Mouse (Mus musculus) right cerebral cortex, postnatal 36 days (tissue): ENCODE results near the gene Fut2.

Experiments
- DNase-seq, 2 experiments: peaks; one replicate each; pipeline ENCODE4 v3.0.0; 2022; ENCODE audit warnings: low spot score in 2 of 2, mixed read lengths in 1 of 2

The Fut2 gene

DNA sequence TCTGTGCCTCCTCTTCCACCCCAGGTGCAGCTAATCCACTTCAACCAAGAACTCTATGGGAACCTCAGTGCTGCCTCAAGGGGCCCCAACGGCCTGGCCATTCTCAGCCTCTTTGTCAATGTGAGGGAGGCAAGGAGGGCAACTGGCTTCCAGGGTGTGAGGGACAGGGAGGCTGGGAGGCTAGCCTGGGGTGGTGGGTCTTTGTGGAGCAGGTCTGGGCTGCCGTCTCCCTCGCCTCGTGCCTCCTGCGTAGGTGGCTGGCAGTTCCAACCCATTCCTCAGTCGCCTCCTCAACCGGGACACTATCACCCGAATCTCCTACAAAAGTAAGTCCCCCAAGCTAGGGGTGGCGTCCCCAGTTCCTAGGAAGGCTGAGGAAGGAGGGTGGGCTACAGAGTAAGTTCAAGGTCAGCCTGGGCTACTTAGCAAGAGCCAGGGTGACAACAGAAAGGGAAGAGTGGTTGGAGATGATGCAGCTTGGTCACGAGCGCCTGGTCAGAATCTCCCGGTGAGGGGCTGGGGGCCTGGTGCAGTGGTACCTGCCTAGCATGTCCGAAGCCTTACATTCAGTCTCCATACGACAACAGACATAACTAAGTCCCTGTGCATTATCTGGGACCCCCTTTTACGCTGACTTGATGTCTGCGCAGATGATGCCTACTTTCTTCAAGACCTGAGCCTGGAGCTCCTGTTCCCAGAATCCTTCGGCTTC, 36.8 kb upstream of the Fut2 start:
- DNase-seq: no peak

DNA sequence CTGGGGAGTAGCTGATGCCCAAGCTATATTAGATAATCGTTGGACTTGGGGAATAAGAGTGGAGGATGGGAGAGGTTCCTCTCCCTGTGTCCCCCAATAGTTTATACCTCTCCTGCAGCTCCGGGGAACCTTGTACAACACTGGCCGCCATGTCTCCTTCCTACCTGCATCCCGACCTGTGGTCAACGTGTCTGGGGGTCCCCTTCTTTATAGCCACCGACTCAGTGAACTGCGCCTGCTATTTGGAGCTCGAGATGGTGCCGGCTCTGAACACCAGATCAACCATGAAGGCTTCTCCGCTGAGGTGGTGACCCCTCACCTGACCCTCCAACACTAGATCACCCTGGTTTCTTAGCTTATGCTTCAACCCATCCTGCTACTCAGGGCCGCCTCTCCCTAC, 36.1 kb upstream of the Fut2 start:
- DNase-seq: no peak

DNA sequence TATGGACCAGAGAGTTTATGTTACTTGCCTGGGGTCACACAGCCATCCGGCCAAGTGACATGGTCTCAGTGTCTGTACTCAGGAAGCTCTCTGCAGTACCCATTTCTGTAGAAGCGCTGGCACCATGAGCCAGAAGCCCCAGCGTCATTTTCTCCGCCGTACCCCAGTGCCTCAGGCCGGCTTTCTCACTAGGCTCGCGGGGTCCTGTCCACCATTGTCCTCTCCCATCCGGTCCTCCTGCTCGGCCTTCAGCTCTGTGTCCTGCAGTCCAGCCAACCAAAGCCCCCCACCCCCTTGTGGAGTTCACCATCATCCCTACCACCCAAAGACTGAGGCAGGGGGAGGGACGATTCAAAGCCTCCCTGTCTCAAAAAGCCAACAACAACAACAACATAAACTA, 35.4 kb upstream of the Fut2 start:
- DNase-seq: no peak

DNA sequence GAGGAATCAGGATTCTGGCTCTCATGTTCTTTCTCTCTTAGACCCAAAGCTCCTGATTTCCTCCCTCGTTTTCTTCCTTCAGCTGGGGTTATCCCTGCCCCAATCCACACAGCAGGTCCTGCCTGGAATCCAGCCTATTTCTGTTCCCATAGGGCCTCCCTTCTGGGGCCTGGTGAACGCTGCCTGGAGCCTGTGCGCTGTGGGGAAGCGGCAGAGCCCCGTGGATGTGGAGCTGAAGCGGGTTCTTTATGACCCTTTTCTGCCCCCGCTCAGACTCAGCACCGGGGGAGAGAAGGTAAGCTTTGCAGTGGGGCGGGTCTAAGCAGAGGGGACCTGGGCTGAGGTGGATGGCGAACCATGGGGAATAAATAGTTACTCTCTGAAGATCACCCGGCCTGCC, 34.9 kb upstream of the Fut2 start:
- no peak for DNase-seq

DNA sequence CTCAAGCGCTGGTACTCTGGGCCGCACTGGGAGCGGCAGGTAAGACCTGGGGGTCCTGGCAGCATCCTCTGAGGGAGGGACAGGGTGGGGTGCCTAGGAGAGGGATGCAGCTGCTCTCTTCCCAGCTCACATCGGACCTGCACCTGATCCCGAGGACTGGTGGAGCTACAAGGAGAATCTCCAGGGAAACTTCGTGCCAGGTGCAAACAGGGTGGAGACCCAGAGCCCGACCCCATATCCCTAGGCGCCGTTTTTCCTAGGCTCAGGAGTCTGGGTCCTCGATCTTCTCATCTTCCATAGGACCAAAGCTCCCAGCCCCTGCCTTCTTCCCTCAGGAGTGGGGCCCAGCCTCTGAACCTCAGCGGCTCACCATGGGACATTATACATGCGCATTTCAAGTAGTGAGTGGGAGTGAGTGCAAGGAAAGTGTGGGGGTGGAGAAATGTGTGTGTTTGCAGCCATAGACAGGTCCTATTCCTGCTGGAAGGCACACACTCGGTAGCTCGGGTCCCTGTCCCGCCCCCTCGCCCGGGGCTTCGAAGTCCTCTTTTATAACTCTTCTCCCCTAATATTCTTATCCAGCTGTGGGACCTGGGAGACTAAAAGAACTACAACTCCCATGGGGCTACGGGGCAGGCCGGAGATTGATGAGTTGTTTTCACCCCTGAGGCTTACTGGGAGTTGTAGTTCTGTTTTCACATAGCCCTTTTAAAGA, 34.3 kb upstream of the Fut2 start:
- peak; percentile 74 to 86 for DNase-seq

DNA sequence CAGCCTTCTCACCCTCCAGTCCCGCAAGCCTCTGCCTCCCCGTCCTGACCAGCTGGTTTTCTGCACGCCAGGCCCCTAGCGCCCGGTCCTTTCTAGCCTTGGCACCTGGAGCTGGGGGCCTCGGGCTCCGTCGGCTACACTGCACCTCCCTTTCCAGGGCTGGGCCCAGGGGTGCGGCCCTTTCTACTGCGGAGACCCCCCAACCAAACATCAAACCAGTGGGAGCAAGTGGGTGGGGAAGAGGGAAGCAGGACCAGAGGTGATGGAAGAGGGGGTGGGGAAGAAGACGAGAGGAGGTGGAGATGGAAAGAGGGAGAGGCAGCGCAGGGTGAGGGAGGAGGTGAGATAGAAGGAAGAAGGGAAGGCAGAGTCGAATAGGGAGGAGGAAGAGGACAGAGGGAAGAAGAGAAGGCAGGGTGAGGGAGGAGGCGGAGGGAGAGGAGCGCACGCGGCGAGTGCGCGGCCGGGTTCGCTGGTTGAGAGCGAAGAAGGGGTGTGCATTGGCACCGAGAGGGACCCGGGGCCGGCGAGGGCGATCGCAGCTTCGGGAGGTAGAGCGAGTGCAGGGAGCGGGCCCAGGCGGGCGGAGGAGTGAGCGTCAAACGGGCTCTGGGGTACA, 33.4 kb upstream of the Fut2 start, which contains the start of gene Car11:
Gene Car11, plus strand, starts transcription at position 321 of the 619 bp plus-strand sequence.
- DNase-seq: no peak

DNA sequence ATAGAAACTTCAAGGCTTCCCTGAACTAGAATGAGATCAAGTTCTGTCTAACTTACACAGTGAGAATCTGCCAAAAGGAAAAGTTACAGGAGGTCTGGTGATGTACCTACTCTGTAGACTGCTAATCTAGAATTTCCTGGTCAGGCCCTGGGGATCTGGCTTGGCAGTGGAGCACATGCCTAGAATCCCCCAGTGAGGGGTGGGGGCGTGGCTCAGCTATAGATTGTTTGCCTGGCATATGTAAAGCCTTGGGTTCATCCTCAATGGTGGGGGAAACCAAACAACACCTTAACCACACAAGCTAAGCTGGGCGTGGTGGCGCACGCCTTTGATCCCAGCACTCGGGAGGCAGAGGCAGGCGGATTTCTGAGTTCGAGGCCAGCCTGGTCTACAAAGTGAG, 31.7 kb upstream of the Fut2 start:
- no peak for DNase-seq

DNA sequence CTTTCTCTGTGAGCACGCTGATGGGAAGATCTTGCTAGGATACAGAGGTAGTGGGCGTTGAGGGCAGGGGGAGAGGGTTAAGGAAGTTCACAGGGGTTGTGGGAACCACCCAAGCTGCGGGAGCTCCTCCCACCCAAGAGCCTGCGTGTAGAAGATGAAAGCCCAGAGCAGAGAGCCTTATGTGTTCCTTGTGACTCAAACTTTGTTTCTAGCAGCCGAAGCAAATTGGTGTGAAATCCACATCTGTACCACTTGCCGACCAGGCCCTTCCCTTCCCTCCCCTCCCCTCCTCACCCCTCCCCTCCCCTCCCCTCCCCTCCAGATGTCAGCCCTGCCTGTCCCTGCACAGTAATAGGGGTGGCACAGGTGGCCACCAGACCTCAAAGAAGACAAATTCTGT, 28.9 kb upstream of the Fut2 start:
- DNase-seq: no peak

DNA sequence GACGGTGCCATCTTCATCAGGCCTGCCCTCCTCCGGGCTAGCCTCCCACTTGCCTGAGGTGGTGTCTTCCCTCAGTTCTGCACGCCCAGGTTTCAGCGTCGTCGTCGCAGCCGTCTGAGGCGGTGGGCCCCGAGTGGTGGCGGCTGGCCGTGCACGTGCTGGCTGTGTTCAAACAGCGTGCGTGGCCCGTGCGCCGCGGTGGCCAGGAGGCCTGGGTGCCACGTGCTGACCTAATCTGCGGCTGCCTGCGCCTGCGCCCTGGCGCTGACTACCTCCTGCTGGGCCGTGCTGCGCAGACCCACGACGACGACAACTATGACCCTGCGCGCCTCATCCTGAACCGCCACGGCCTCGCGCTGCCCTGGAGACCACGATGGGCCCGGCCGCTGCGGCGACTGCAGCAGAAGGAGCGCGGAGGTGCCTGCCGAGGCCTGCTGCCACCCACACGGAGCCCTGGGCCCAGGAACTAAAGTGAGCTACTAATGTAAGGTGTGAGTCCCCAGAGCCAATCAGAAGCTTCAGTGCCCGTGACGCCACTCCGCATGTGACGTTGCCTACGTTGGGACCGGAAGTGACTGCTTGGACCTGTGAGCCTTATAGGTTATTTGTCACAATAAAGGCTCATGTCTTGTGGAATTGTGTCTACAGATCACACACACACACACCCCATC, 27.9 kb upstream of the Fut2 start, which contains the start of gene Sec1:
Gene Sec1, minus strand, starts transcription at position 482 of the 671 bp plus-strand sequence.
- DNase-seq: no peak

DNA sequence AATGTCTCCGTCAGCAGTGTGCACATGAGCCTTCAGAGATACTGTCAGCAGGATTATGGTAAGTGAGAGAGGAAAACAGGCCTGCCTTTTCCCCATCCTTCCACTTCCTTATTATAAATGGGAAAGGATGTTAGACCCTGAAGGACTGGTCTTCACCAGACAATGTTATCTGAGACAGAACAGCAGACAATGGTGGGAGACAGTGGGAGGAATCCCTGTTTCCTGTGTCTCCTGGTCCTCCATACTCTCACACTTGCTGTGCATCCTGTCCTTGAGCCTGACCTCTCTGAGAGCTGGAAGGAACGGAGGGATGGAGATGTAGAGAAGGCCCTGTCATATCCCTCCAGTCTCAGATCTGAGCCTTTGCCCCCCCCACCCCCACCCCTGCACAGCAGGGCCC, 26.2 kb upstream of the Fut2 start:
- no peak for DNase-seq

DNA sequence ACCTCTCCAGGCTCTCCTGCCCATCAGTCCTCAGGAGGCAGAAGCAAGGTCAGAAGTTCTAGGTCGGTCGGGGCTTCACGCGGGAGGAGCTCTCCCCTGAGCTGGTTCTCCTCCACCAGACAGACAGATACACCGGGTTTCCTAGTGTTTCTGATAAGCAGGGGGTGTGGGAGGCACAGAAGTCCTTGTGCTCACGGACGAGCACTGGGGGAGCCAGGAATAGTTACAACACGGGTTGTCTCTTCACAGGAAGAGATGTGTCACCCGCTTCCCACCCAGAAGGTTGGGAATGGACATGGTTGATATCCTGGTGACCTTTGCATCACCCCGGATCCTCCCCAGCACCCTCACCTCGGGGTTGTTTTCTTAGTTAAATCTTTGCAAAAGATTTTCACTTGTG, 23.6 kb upstream of the Fut2 start:
- DNase-seq: no peak

DNA sequence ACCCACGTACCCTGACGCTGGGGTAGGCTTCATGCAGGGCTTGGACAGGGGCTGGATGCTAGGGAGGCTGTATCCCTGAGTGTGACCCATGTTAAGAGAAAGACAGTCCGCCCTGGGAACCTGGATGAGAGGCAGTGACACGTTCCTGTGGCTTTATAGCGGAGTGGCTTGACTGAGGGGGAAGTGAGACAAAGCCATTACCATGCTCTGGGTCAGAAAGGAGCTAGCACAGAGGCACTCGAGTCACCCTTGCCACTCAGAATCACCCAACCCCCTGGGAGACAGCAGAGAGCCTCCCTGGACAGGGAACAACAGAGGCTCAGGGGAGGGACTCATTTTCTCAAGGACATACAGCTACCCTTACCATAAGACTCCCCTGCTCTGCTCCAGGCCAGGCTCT, 22.9 kb upstream of the Fut2 start:
- no peak for DNase-seq

DNA sequence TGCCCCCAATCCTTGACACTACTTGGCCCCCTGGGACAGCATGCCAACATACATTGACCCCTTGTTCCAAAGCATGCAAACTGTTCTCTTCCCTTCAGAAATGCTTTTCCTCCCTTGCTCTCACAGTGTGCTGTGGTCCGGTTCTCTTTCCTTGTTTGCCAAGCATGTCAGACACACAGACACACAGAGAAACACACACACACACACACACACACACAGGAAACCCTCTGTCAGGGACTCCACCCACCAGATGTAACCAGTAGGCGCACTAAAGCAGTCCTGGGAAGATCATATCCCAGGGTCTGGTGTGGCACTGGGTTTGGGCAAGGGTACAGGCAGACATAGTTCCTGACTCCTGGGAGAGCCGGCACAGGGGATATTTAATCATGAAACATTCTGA, 20.6 kb upstream of the Fut2 start:
- no peak for DNase-seq

DNA sequence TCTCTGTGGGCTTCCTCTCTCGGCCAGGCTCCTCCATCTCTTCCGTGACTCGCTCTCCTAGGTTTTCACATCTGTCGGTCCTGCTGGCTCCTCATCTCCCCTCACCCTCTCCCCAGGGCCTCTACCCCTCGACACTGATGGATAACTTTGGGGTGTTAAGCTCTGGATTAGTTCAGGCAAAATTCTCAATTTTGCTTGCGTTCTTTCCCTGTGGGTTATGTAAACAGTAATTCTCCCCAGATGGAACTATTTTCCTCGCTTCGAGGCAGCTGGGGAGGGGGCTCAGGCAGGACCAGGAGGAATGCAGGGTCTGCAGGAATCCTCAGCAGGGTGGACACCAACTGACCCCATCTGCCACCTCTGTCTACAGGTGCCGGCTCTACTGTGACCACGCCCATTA, 19.6 kb upstream of the Fut2 start:
- no peak for DNase-seq

DNA sequence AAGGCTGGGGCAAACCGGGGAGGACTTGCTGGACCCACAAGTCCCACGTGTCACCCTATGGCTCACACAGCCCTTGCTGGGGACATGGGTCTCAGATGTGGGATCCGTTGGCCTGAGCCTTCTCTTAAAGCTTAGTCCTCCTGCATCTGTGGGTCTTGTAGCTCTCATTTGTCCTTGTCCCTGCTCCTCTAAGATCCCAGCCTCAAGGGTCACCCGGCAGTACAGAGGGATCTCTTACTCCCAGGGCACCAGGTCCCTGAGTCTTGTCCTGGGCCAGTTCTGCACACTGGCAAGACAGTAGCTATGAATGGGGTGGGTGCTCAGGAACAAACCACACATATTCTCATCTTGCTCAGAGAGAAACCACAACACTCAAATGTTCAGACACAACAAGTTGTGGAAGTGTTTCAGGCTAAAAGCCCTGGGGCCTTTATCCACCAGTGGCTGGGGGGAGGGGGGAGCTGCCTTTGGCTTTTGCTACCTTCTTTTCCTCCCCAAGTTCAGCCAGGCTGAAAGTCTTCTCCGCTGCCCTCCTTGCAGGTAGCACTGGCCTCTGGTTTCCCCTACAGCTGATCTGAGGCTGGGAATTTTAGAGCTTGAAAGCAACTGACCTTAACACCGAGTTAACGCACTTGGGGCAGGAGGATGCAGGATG, 17.3 kb upstream of the Fut2 start, which contains the start of gene Ntn5:
Gene Ntn5, plus strand, starts transcription at position 627 of the 655 bp plus-strand sequence.
- no peak for DNase-seq

DNA sequence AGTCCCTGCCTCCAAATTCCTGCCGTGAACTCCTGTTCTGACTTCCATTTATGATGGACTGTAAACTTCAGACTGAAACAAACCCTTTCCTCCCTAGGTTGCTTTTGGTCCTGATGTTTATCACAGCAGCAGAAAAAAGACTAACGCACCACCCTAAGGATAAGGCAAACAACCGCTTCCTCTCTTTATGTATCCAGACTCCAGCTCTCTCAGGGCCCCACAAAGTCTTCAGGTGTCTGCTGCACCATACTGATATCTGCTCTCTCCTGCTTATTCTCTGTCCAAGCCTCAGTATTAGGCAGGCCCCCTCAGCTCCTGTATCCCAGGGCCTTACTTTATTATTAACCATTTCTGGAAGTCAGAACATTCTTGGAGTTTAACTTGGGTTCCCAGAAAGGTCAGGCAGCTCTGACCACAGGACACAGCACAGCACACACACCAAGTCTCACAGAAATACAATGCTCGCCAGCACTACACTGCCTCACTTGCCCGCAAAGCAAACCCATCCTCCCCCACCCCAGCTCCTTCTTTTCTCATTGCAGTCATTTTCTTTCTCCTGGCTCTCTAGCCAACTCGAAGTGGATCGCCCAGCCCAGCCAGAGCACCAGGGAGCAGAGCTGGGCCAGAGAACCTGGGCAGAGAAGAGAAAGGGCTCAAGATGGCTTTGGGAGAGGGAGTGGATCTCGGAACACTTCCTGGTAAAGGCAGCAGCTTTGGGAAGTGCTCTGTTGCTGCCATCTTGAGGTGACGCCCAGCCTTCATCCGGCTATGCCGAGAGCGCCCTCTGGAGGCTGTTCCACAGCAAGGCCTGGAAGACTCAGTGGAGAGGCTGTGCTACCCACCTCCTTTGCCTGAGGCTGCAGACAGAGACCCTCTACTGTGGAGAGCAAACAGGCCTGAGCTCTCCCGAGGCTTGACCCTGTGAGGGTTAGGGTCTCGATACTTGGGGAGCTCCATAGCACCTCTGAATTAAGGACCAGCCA, 16.2 kb upstream of the Fut2 start:
- peak; percentile 65 to 76 for DNase-seq

DNA sequence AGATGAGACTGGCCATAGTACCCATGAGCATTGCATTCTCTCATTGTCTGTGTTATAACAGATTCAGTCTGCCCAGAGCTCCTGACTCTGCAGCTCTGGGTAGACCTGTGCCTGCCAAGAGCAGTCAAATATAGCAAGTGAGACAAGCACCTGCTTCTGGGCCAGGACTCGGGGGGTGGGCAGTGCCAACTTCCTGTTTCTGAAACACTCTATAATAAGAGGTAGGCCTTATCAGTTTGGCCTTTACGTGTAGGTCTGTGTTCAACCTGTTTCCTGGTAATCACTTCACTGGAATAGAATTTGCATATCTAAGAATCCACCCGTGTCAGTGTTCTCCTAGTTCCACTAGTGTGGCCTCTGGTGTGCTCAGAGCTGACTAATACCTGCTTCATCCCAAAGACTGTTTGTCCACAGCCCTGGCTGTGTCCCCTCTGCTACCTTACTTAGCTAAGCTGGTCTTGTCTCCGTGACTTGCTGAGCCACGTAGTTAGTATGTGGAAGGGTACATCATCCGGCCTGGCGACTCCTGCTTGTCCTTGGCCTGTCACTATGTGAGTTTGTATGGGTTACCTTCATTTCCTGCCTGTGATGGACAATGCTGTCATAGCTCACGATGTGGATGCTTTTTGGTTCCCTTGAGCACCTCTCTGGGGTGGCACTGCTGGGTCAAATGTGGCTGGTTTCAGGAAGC, 15.0 kb upstream of the Fut2 start:
- no peak for DNase-seq

DNA sequence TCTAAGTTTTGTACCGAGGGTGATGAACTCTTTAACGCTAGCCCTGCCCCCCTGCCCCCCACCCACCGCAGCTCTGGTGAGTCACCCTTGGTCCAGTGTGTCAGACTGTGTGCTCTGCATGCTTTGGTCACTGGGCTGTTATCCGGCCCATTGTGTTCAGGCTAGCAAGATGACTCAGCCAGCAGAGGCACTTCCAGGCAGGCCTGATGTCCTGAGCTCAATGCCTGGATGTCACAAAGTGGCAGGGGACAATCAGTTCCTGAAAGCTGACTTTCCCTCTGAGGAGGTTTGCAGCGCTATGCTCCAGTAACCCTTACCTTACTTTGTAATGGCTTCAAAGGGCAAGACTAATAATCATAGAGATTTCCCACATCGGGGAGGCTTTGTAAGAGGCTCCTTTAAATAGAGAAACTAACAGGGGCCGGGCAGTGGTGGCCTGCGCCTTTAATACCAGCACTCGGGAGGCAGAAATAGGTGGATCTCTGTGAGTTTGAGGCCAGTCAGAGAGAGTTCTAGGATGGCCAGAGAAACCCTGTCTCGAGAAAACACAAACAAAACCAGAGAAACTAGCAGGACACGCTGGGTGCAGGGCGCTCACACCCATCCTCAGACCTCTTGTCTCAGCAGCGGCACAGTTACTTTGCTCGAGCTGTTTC, 13.9 kb upstream of the Fut2 start:
- DNase-seq: no peak

DNA sequence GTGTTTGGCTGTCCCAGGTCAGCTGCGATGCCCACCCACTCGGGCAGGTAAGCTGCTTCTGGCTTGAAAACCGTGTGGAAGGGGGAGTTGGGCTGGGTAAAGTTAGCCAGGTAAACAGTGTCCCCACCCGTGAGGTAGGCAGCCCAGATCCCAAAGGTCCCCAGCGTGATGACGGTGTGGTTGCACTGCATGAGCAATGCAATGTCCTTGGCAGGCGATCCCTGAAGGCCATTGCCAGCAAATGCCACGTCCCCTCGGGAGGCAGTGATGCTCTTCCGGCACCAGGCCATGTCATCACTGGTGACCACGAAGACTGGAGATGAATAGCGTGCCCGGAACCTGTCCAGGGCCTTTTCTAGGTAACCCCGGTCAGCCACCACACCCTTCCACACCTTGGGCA, 12.3 kb upstream of the Fut2 start:
- no peak for DNase-seq
